Mouse (Mus musculus) embryonic fibroblast, embryonic 13.5 days (primary cell): Measurements from ENCODE around the gene Krtap14.

ENCODE experiments used
- CTCF ChIP-seq: IDR thresholded peaks from 2 replicates; pipeline ENCODE4 v1.5.1; 2011; ENCODE audit warnings: mild to moderate bottlenecking, control low read depth, low read length, moderate library complexity, borderline replicate concordance; ENCODE audit not compliant: insufficient read depth
- POLR2A ChIP-seq: IDR thresholded peaks from 2 replicates; pipeline ENCODE4 v1.6.1; 2011; ENCODE audit warnings: low read depth, mild to moderate bottlenecking, control low read depth, low read length, moderate library complexity

DNA sequence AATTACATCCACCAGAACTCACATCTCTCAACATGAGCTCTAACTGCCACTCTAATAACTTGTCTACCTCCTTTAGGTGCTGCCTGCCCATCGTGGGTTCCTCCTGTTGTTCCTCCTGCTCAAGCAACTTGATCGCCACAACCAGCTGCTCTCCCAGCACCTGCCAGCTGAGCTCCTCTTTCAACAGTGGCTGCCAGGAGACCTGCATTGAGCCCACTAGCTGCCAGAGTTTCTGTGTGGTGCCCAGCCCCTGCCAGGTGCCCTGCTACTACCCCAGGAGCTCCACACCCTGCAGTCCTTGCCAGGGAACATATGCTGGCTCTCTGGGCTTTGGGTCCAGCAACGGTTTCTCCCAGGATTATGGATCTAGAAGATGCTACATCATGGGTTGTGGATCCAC lies 5.9 kb downstream of the Krtap14 start, which contains the start of gene Krtap15:
- TF ChIP-seq POLR2A (no peak), CTCF (no peak)
